Mouse (Mus musculus) liver, postnatal 0 days (tissue): ENCODE data around the gene Jak3. TPM values are rescaled to one million over a fixed set of nuclear protein-coding genes. Genes with fewer than 3 reads are reported as not detected.

ENCODE experiments used
- ATAC-seq: fragments of 200-750 bp; cut with Nextera tagmentation; 2 replicates; pipeline ENCODE4 v1.8.0; 2017; ENCODE audit warnings: mild to moderate bottlenecking, moderate library complexity
- DNase-seq: peaks from one replicate; pipeline ENCODE4 v3.0.0-alpha.2; 2016
- H3K27ac ChIP-seq: fragments of 300-500 bp; sonication (generic); 2 replicates; pipeline ENCODE4 v1.5.1; 2014; ENCODE audit warnings: antibody characterized with exemption, moderate library complexity, mild to moderate bottlenecking, low read depth
- H3K27me3 ChIP-seq: fragments of 300-500 bp; sonication (generic); 2 replicates; pipeline ENCODE4 v1.6.1; 2014; ENCODE audit warnings: low read length, control low read depth, mixed read lengths; ENCODE audit not compliant: insufficient read depth
- H3K36me3 ChIP-seq: fragments of 300-500 bp; sonication (generic); replicated peaks from 2 replicates; pipeline ENCODE4 v1.6.1; 2014; ENCODE audit warnings: mild to moderate bottlenecking, control low read depth, low read length, moderate library complexity, mixed read lengths; ENCODE audit not compliant: insufficient read depth
- H3K4me1 ChIP-seq: fragments of 300-500 bp; sonication (generic); 2 replicates; pipeline ENCODE4 v1.6.1; 2014; ENCODE audit warnings: antibody characterized with exemption, mild to moderate bottlenecking, control low read depth; ENCODE audit not compliant: insufficient read depth
- H3K4me2 ChIP-seq: fragments of 300-500 bp; sonication (generic); 2 replicates; pipeline ENCODE4 v1.6.1; 2014; ENCODE audit warnings: low read depth, mild to moderate bottlenecking, low read length, moderate library complexity, mixed read lengths
- H3K4me3 ChIP-seq: fragments of 300-500 bp; sonication (generic); 2 replicates; pipeline ENCODE4 v1.5.1; 2014; ENCODE audit warnings: low read depth, low read length
- H3K9ac ChIP-seq: fragments of 300-500 bp; sonication (generic); replicated peaks from 2 replicates; pipeline ENCODE4 v1.6.1; 2014; ENCODE audit warnings: mild to moderate bottlenecking, moderate library complexity
- H3K9me3 ChIP-seq: fragments of 300-500 bp; sonication (generic); 2 replicates; pipeline ENCODE4 v1.6.1; 2016; ENCODE audit warnings: mild to moderate bottlenecking, control low read depth, low read length, mixed read lengths
- CTCF ChIP-seq: sonication (generic); IDR thresholded peaks from 2 replicates; pipeline ENCODE4 v1.5.1; 2016; ENCODE audit warnings: antibody characterized with exemption, low read depth
- EP300 ChIP-seq: IDR thresholded peaks from 2 replicates; pipeline ENCODE4 v1.6.1; 2016; ENCODE audit warnings: antibody characterized with exemption, low read depth, mild to moderate bottlenecking
- WGBS: fragments of 180-500 bp; shearing (Covaris S2); extraction: QIAGEN DNeasy Blood & Tissue Kit; methylation state at CpG from one replicate; pipeline ENCODE4 v1.1.7; 2014; ENCODE audit not compliant: insufficient replicate concordance; 5-methylcytosine and 5-hydroxymethylcytosine counted together
- polyA plus RNA-seq: library from polyadenylated mRNA; unstranded; fragments of >200 nt; fragmentation: Nextera tagmentation; extraction: Ambion mirVana; gene quantifications from 2 replicates; pipeline ENCODE4 v1.2.1, GENCODE M21; 2015

The Jak3 gene
- polyA plus RNA-seq, 1 experiment from 2014 or later: 4.6 TPM

GRCm38 (mm10) chr8:71680471-71680870, 4.4 kb downstream of the Jak3 start:
- Histone ChIP-seq H3K27ac (no peak overlapping the region), H3K9ac (no peak overlapping the region), H3K4me2 (no peak overlapping the region), H3K27me3 (peaks cover 28% of the 10 kb centered on the region; the same call in 1 of the 2 replicates), H3K4me1 (peaks cover 18% of the 10 kb centered on the region), H3K9me3 (no peaks in the 10 kb centered on the region), H3K4me3 (no peak overlapping the region), H3K36me3 (no peaks in the 10 kb centered on the region)
- TF ChIP-seq CTCF (no peak), EP300 (0 out of 2 replicates have a peak, but pooled peaks have one; percentile 20)
- ATAC-seq (no peak), DNase-seq (no peak)
- WGBS: 75% methylated on average over 21 of the region's 21 CpGs

GRCm38 (mm10) chr8:71681369-71681915, 5.3 kb downstream of the Jak3 start:
- no peak for DNase-seq
- no peak for ATAC-seq
- Histone ChIP-seq H3K4me3 (no peak overlapping the region), H3K4me1 (peaks cover 13% of the 10 kb centered on the region), H3K4me2 (no peak overlapping the region), H3K27me3 (peaks cover 37% of the 10 kb centered on the region; the same call in 1 of the 2 replicates), H3K36me3 (no peaks in the 10 kb centered on the region), H3K9me3 (no peaks in the 10 kb centered on the region), H3K27ac (no peak overlapping the region), H3K9ac (no peak overlapping the region)
- TF ChIP-seq EP300: no peak
- TF ChIP-seq CTCF: no peak
- WGBS: 55% methylated on average over 17 of the region's 18 CpGs

- H3K9me3 ChIP-seq: no peaks in the 10 kb centered on the region
- no peak overlapping the region for H3K4me2 ChIP-seq
- no peak for DNase-seq
- ATAC-seq: no peak
- no peak overlapping the region for H3K4me3 ChIP-seq
- TF ChIP-seq EP300: no peak
- no peak for TF ChIP-seq CTCF
- 82% methylated on average over 12 of the region's 12 CpGs for WGBS
- no peaks in the 10 kb centered on the region for H3K36me3 ChIP-seq
- H3K9ac ChIP-seq: no peak overlapping the region
- H3K4me1 ChIP-seq: peaks cover 8% of the 10 kb centered on the region
- H3K27ac ChIP-seq: no peak overlapping the region
- H3K27me3 ChIP-seq: peaks cover 50% of the 10 kb centered on the region
Observed at GRCm38 (mm10) chr8:71682832-71683231, 6.7 kb downstream of the Jak3 start.

DNA sequence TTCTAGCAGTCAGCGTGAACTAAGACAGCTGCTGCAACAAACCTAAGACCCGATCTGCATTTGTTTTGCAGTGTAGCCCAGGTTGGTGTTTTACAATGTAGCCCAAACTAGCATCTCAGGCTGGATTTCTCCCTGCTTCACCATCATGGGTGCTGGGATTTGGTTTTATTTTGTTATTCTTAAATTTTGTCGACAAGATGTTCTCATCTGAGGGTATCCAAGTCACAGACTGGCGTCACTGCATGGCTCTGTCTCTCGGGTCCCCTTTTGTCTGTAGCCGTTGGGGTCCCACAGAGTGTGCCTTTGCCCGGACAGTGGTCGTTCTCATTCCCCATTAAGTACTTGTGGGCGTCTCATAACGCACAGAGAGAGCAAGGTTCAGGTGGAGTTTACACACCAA, 8.6 kb downstream of the Jak3 start:
- ATAC-seq: no peak
- peaks cover 69% of the 10 kb centered on the region for H3K27me3 ChIP-seq

GRCm38 (mm10) chr8:71685573-71685972, 9.5 kb downstream of the Jak3 start:
- H3K27ac ChIP-seq: no peak overlapping the region
- H3K27me3 ChIP-seq: peaks cover 78% of the 10 kb centered on the region
- H3K4me2 ChIP-seq: no peak overlapping the region
- no peak for ATAC-seq
- H3K4me1 ChIP-seq: 0 out of 2 replicates have a peak, but pooled peaks cover 5% of the 10 kb centered on the region
- TF ChIP-seq CTCF: 0 out of 2 replicates have a peak, but pooled peaks have one; percentile 13
- TF ChIP-seq EP300: no peak
- WGBS: 60% methylated on average over 29 of the region's 29 CpGs
- no peaks in the 10 kb centered on the region for H3K36me3 ChIP-seq
- H3K9me3 ChIP-seq: no peaks in the 10 kb centered on the region
- H3K4me3 ChIP-seq: no peak overlapping the region
- no peak overlapping the region for H3K9ac ChIP-seq
- DNase-seq: no peak

More for the DNA sequence above, 8.6 kb downstream of the Jak3 start:
- H3K4me2 ChIP-seq: no peak overlapping the region
- H3K9ac ChIP-seq: no peak overlapping the region
- DNase-seq: no peak
- H3K36me3 ChIP-seq: no peaks in the 10 kb centered on the region
- no peak overlapping the region for H3K4me3 ChIP-seq
- H3K9me3 ChIP-seq: no peaks in the 10 kb centered on the region
- WGBS: 71% methylated on average over 10 of the region's 10 CpGs
- peaks cover 5% of the 10 kb centered on the region; the same call in 1 of the 2 replicates for H3K4me1 ChIP-seq
- no peak overlapping the region for H3K27ac ChIP-seq
- TF ChIP-seq CTCF: no peak
- no peak for TF ChIP-seq EP300

DNA sequence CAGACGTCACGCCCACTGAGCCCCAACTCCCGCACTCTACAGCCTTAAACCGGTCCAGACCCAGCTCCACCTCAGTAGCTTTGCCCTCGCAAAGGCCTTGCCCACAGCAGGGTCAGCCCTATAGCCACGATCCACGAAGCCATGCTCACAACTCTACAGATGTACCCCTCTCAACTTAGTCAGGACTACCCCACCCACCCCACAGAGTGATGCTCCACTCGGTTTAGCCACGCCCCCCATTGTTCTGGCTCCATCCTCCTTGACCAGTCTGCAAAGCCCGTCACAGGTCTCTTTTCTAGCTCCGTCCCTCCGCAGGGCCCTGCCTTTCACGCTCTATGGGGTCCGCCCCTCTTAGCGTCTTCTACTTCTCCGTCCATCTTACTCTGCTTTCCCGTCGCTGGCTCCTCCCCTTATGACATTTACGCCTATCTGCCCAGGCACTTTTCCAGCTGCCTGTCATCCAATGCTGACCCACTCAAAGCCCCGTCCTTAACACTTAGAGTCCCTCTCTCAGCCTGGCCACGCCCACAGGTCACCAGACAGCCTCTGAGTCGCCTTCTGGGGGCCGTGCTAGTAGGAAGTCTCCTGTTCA, 10.1 kb downstream of the Jak3 start:
- Histone ChIP-seq H3K4me3 (no peak overlapping the region), H3K4me1 (0 out of 2 replicates have a peak, but pooled peaks cover 5% of the 10 kb centered on the region), H3K9ac (no peak overlapping the region), H3K27me3 (peaks cover 80% of the 10 kb centered on the region), H3K4me2 (no peak overlapping the region), H3K9me3 (no peaks in the 10 kb centered on the region), H3K36me3 (no peaks in the 10 kb centered on the region), H3K27ac (no peak overlapping the region)
- DNase-seq (no peak), ATAC-seq (peak; percentile 20; the same call in 1 of the 2 replicates)
- TF ChIP-seq CTCF: no peak
- TF ChIP-seq EP300: no peak
- WGBS: 48% methylated on average over 23 of the region's 23 CpGs
